Mouse (Mus musculus): ENCODE data around the gene Ndufb4. TPM values are rescaled to one million over a fixed set of nuclear protein-coding genes. Genes with fewer than 3 reads are reported as not detected.

Ndufb4 gene
- total and polyA plus RNA-seq, 3 experiments = 162 to 216 (median 188) TPM

- H3K4me3 ChIP-seq = no peak overlapping the region
- intact Hi-C loops (cut with DNase I) = no loop called here
- peak in 1 of 2 experiments; percentile 7 for DNase-seq
- no peaks in the 10 kb centered on the region for H3K79me2 ChIP-seq (replicated peaks; ENCODE audit: control insufficient read depth, insufficient read depth, low read length)
- H3K36me3 ChIP-seq (ENCODE audit: control insufficient read depth, insufficient read depth, low read length) = no peaks in the 10 kb centered on the region
- H3K4me1 ChIP-seq (ENCODE audit: control insufficient read depth, insufficient read depth, low read length) = peaks cover 2% of the 10 kb centered on the region; the same call in 1 of the 2 replicates
- 30% methylated on average over 3 of the region's 3 CpGs for WGBS
- H3K9ac ChIP-seq (ENCODE audit: low read depth, low read length) = no peak overlapping the region
- H3K27ac ChIP-seq = no peak overlapping the region
- TF ChIP-seq EP300 (IDR thresholded peaks at IDR 0.05; ENCODE audit: insufficient read depth, low read depth, low read length) (no peak), CTCF (IDR thresholded peaks at IDR 0.05) (no peak), POLR2A (IDR thresholded peaks at IDR 0.05; ENCODE audit: insufficient read depth, low read depth, low read length) (no peak)
- H3K27me3 ChIP-seq (ENCODE audit: control insufficient read depth, insufficient read depth, low read length) = 0 out of 2 replicates have a peak, but pooled peaks cover 1% of the 10 kb centered on the region
Observed at GRCm38 (mm10) chr16:37617695-37618094, 36.6 kb downstream of the Ndufb4 start.

DNA sequence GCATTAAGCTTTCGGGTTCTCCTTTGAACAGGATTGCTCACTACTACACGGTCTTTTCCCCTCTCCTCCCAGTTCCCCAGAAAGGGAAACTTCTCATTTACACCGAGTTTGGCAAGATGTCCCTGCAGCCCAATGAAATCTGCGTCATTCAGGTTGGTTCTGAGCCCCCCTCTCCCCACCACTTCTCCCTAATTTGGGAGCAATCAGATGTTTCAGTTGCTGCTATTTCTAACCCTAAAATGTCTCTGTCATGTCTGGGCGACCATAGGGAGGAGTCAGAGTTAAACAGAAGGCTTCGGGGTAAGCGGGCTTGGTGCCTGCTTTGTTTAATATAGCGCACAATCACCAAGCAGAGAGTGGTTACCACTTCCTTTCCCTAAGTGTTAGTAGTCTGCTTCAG, 38.1 kb downstream of the Ndufb4 start:
- H3K27me3 ChIP-seq (ENCODE audit: control insufficient read depth, insufficient read depth, low read length) = no peaks in the 10 kb centered on the region
- 79% methylated on average over 8 of the region's 8 CpGs for WGBS
- no peak for DNase-seq
- intact Hi-C loops (cut with DNase I) = no loop called here
- no peaks in the 10 kb centered on the region for H3K36me3 ChIP-seq (ENCODE audit: control insufficient read depth, insufficient read depth, low read length)
- no peak for TF ChIP-seq EP300 (IDR thresholded peaks at IDR 0.05; ENCODE audit: insufficient read depth, low read depth, low read length)
- no peak for TF ChIP-seq POLR2A (IDR thresholded peaks at IDR 0.05; ENCODE audit: insufficient read depth, low read depth, low read length)
- TF ChIP-seq CTCF (IDR thresholded peaks at IDR 0.05) = no peak
- no peak overlapping the region for H3K4me3 ChIP-seq
- no peaks in the 10 kb centered on the region for H3K79me2 ChIP-seq (replicated peaks; ENCODE audit: control insufficient read depth, insufficient read depth, low read length)
- peaks cover 2% of the 10 kb centered on the region; the same call in 1 of the 2 replicates for H3K4me1 ChIP-seq (ENCODE audit: control insufficient read depth, insufficient read depth, low read length)
- no peak overlapping the region for H3K27ac ChIP-seq
- no peak overlapping the region for H3K9ac ChIP-seq (ENCODE audit: low read depth, low read length)

GRCm38 (mm10) chr16:37615429-37615828, 38.8 kb downstream of the Ndufb4 start:
- Histone ChIP-seq H3K9ac (ENCODE audit: low read depth, low read length) (no peak overlapping the region), H3K27me3 (ENCODE audit: control insufficient read depth, insufficient read depth, low read length) (no peaks in the 10 kb centered on the region), H3K36me3 (ENCODE audit: control insufficient read depth, insufficient read depth, low read length) (no peaks in the 10 kb centered on the region), H3K79me2 (replicated peaks; ENCODE audit: control insufficient read depth, insufficient read depth, low read length) (no peaks in the 10 kb centered on the region), H3K4me1 (ENCODE audit: control insufficient read depth, insufficient read depth, low read length) (peaks cover 2% of the 10 kb centered on the region; the same call in 1 of the 2 replicates), H3K27ac (no peak overlapping the region), H3K4me3 (no peak overlapping the region)
- WGBS = 71% methylated on average over 8 of the region's 8 CpGs
- no peak for DNase-seq
- intact Hi-C loops (cut with DNase I) = no loop called here
- no peak for TF ChIP-seq EP300 (IDR thresholded peaks at IDR 0.05; ENCODE audit: insufficient read depth, low read depth, low read length)
- TF ChIP-seq CTCF (IDR thresholded peaks at IDR 0.05) = no peak
- TF ChIP-seq POLR2A (IDR thresholded peaks at IDR 0.05; ENCODE audit: insufficient read depth, low read depth, low read length) = no peak

DNA sequence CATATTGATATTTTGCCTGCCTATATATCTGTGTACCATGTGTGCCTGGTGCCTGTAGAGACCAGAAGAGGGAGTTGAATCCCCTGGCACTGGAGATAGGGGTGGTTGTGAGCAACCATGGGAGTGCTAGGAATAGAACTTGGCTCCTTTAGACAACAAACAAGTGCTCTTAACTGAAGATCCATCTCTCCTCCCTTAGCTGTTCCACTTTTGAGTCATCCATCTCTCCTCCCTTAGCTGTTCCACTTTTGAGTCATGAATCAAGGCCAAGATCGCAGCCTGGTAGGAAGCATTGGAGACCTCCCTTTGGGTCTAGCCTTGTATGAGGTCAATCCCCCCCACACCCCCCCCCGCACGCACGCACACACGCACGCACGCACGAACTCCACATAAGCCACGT, 39.7 kb downstream of the Ndufb4 start:
- 90% methylated on average over 9 of the region's 9 CpGs for WGBS
- H3K27me3 ChIP-seq (ENCODE audit: control insufficient read depth, insufficient read depth, low read length) = no peaks in the 10 kb centered on the region
- no peak for DNase-seq
- intact Hi-C loops (cut with DNase I) = no loop called here
- no peak overlapping the region for H3K4me3 ChIP-seq
- no peak overlapping the region for H3K9ac ChIP-seq (ENCODE audit: low read depth, low read length)
- H3K4me1 ChIP-seq (ENCODE audit: control insufficient read depth, insufficient read depth, low read length) = peaks cover 2% of the 10 kb centered on the region; the same call in 1 of the 2 replicates
- no peak overlapping the region for H3K27ac ChIP-seq
- no peaks in the 10 kb centered on the region for H3K36me3 ChIP-seq (ENCODE audit: control insufficient read depth, insufficient read depth, low read length)
- TF ChIP-seq CTCF (IDR thresholded peaks at IDR 0.05) (no peak), POLR2A (IDR thresholded peaks at IDR 0.05; ENCODE audit: insufficient read depth, low read depth, low read length) (no peak), EP300 (IDR thresholded peaks at IDR 0.05; ENCODE audit: insufficient read depth, low read depth, low read length) (no peak)
- H3K79me2 ChIP-seq (replicated peaks; ENCODE audit: control insufficient read depth, insufficient read depth, low read length) = no peaks in the 10 kb centered on the region

- H3K4me3 ChIP-seq = no peak overlapping the region
- H3K27ac ChIP-seq = no peak overlapping the region
- H3K9ac ChIP-seq (ENCODE audit: low read depth, low read length) = no peak overlapping the region
- 94% methylated on average over 5 of the region's 5 CpGs for WGBS
- intact Hi-C loops (cut with DNase I) = no loop called here
- H3K79me2 ChIP-seq (replicated peaks; ENCODE audit: control insufficient read depth, insufficient read depth, low read length) = no peaks in the 10 kb centered on the region
- no peak for TF ChIP-seq CTCF (IDR thresholded peaks at IDR 0.05)
- DNase-seq = no peak
- H3K36me3 ChIP-seq (ENCODE audit: control insufficient read depth, insufficient read depth, low read length) = no peaks in the 10 kb centered on the region
- no peaks in the 10 kb centered on the region for H3K4me1 ChIP-seq (ENCODE audit: control insufficient read depth, insufficient read depth, low read length)
- H3K27me3 ChIP-seq (ENCODE audit: control insufficient read depth, insufficient read depth, low read length) = no peaks in the 10 kb centered on the region
Observed at GRCm38 (mm10) chr16:37612013-37612412, 42.2 kb downstream of the Ndufb4 start.

- no peak overlapping the region for H3K27ac ChIP-seq
- intact Hi-C loops (cut with DNase I) = no loop called here
- no peaks in the 10 kb centered on the region for H3K36me3 ChIP-seq (ENCODE audit: control insufficient read depth, insufficient read depth, low read length)
- H3K4me1 ChIP-seq (ENCODE audit: control insufficient read depth, insufficient read depth, low read length) = no peaks in the 10 kb centered on the region
- no peak overlapping the region for H3K9ac ChIP-seq (ENCODE audit: low read depth, low read length)
- TF ChIP-seq POLR2A (IDR thresholded peaks at IDR 0.05; ENCODE audit: insufficient read depth, low read depth, low read length) = no peak
- TF ChIP-seq EP300 (IDR thresholded peaks at IDR 0.05; ENCODE audit: insufficient read depth, low read depth, low read length) = no peak
- TF ChIP-seq CTCF (IDR thresholded peaks at IDR 0.05) = no peak
- WGBS = 87% methylated on average over 7 of the region's 7 CpGs
- no peaks in the 10 kb centered on the region for H3K27me3 ChIP-seq (ENCODE audit: control insufficient read depth, insufficient read depth, low read length)
- DNase-seq = no peak
- H3K79me2 ChIP-seq (replicated peaks; ENCODE audit: control insufficient read depth, insufficient read depth, low read length) = no peaks in the 10 kb centered on the region
- no peak overlapping the region for H3K4me3 ChIP-seq
Observed at GRCm38 (mm10) chr16:37611072-37611471, 43.2 kb downstream of the Ndufb4 start.

All from heart, adult 2 months (tissue).